Mouse (Mus musculus): Measurements from ENCODE around the gene Gramd1b.

- TF ChIP-seq CTCF (IDR thresholded peaks at IDR 0.05; ENCODE audit: low read depth) (no peak), EP300 (IDR thresholded peaks at IDR 0.05; ENCODE audit: low read depth) (no peak)
Observed at GRCm38 (mm10) chr9:40348714-40349233, 182.4 kb downstream of the Gramd1b start.

Data from heart, postnatal 0 days (tissue).